Mouse (Mus musculus): ENCODE measurements at regions not wholly inside any gene's neighbourhood (a gene's known extent, or its start where the extent isn't known, plus 50 kb on each side); places are given as distances from the start of the nearest gene placed in this dataset.

- TF ChIP-seq GATA1 (IDR thresholded peaks at IDR 0.05; ENCODE audit: borderline replicate concordance, low read length): no peak
- no peak for TF ChIP-seq FLI1 (IDR thresholded peaks at IDR 0.05; ENCODE audit: low read length)
Measured at GRCm38 (mm10) chr3:22301991-22302517, 225.6 kb downstream of the Tbl1xr1 start.
